Mouse (Mus musculus) stomach, postnatal 0 days (tissue): ENCODE data around the gene Rbm17. TPM values are rescaled to one million over a fixed set of nuclear protein-coding genes. Genes with fewer than 3 reads are reported as not detected.

Experiments
- ATAC-seq: fragments of 200-750 bp; cut with Nextera tagmentation; 2 replicates; pipeline ENCODE4 v1.8.0; 2017; ENCODE audit not compliant: low FRiP score, low TSS enrichment
- DNase-seq: peaks from one replicate; pipeline ENCODE4 v3.0.0-alpha.2; 2016; ENCODE audit warnings: low spot score
- H3K27ac ChIP-seq: fragments of 300-500 bp; sonication (generic); replicated peaks from 2 replicates; pipeline ENCODE4 v1.5.1; 2014; ENCODE audit warnings: mild to moderate bottlenecking, control low read depth
- H3K27me3 ChIP-seq: fragments of 300-500 bp; sonication (generic); 2 replicates; pipeline ENCODE4 v1.6.1; 2014; ENCODE audit warnings: low read length; ENCODE audit not compliant: control insufficient read depth, insufficient read depth
- H3K36me3 ChIP-seq: fragments of 300-500 bp; sonication (generic); 2 replicates; pipeline ENCODE4 v1.6.1; 2014; ENCODE audit warnings: low read length, mixed read lengths; ENCODE audit not compliant: control insufficient read depth, insufficient read depth
- H3K4me1 ChIP-seq: fragments of 300-500 bp; sonication (generic); replicated peaks from 2 replicates; pipeline ENCODE4 v1.6.1; 2014; ENCODE audit warnings: antibody characterized with exemption; ENCODE audit not compliant: control insufficient read depth, insufficient read depth
- H3K4me2 ChIP-seq: fragments of 300-500 bp; sonication (generic); replicated peaks from 2 replicates; pipeline ENCODE4 v1.6.1; 2014; ENCODE audit warnings: low read depth, mild to moderate bottlenecking, control low read depth, moderate library complexity
- H3K4me3 ChIP-seq: fragments of 300-500 bp; sonication (generic); 2 replicates; pipeline ENCODE4 v1.5.1; 2014; ENCODE audit warnings: low read depth, low read length, control low read depth
- H3K9ac ChIP-seq: fragments of 300-500 bp; sonication (generic); 2 replicates; pipeline ENCODE4 v1.6.1; 2014; ENCODE audit warnings: mild to moderate bottlenecking, low read length, control low read depth, mixed read lengths
- H3K9me3 ChIP-seq: fragments of 300-500 bp; sonication (generic); 2 replicates; pipeline ENCODE4 v1.6.1; 2016; ENCODE audit warnings: low read length; ENCODE audit not compliant: control insufficient read depth
- CTCF ChIP-seq: IDR thresholded peaks from 2 replicates; pipeline ENCODE4 v1.5.1; 2016; ENCODE audit warnings: antibody characterized with exemption, low read depth, mild to moderate bottlenecking, moderate library complexity
- EP300 ChIP-seq: optimal IDR thresholded peaks from 2 replicates; pipeline ENCODE3; 2016; ENCODE audit warnings: antibody characterized with exemption
- WGBS: fragments of 180-500 bp; shearing (Covaris S2); extraction: QIAGEN DNeasy Blood & Tissue Kit; methylation state at CpG from one replicate; pipeline ENCODE4 v1.1.7; 2014; 5-methylcytosine and 5-hydroxymethylcytosine counted together
- polyA plus RNA-seq: library from polyadenylated mRNA; unstranded; fragments of >200 nt; fragmentation: Nextera tagmentation; extraction: Ambion mirVana; gene quantifications from 2 replicates; pipeline ENCODE4 v1.2.1, GENCODE M21; 2015

Rbm17 gene
- polyA plus RNA-seq, 1 experiment from 2014 or later: 62.2 TPM

DNA sequence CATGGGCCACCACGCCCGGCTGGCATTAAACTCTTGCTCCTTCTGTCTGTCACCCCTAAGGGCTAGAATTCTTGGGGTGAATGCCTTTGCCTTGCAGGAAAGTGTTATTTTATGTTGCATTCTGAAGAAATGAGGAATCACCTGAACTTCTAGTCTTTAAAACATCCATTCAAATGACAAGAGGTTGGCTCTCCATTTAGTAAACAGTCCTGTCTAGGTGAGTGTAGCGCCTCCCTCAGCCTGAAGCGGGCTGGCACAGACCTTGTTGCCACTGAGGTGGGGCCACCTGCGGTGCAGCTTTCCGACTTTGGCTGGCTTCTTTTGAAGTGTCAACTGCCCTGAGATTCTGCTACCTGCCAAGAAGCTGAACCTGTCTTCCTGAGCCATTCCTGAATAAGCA, 48.6 kb downstream of the Rbm17 start:
- TF ChIP-seq EP300: no peak
- TF ChIP-seq CTCF: no peak
- H3K4me1 ChIP-seq: peaks cover 5% of the 10 kb centered on the region; the same call in 1 of the 2 replicates
- H3K9ac ChIP-seq: no peak overlapping the region
- H3K9me3 ChIP-seq: no peaks in the 10 kb centered on the region
- ATAC-seq: no peak
- H3K36me3 ChIP-seq: no peaks in the 10 kb centered on the region
- WGBS: 72% methylated on average over 6 of the region's 6 CpGs
- no peak overlapping the region for H3K4me3 ChIP-seq
- no peak overlapping the region for H3K27ac ChIP-seq
- DNase-seq: no peak
- H3K4me2 ChIP-seq: no peak overlapping the region
- H3K27me3 ChIP-seq: no peaks in the 10 kb centered on the region

DNA sequence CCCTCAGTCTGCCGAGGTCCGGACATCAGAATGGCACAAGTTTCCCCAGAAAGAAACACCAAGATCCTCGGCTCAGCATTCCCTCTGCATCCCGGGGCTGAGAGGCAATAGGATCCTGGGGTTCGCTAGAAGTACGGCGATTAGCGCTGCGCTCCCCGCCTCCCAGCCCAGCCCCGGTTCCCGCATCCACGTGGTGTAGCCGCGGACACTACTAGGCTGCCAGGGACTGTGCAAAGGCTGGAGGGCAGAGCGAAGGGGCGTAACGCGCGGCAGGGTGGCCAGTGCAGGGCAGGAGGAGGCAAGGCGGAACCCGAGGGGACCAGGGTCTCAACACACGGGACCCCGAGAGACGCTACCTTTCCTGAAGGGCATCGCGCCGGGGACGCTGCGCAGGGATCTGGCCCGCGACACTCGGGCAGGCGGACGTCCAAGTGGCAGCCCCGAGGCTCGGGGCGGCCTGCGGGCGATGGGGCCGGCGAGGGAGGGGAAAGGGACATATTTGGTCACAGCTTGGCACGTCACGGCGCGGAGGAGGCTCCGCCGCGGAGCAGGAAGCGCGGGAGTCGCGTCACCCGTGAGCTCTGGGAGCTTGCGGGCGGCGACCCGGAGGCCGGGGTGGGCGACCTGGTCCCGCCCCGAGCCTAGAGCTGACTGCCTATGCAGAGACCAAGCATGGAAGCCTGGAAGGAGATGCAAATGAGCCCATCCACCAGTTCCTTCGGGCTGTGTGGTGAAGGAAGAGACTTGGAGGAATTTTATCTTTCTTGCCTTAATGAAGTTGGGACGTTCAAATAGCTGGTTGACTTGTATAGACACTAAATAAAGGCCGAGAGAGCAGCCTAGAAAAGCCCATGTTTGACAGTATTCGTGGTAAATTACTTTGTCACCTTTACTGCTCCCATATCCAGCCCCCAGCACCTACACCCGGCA, 50.2 kb downstream of the Rbm17 start, which contains the start of gene Pfkfb3:
Gene Pfkfb3, minus strand, starts transcription at position 607 of the 930 bp plus-strand sequence.
- Histone ChIP-seq H3K27ac (no peak within 1 kb of the TSS), H3K4me1 (peaks cover 5% of the 10 kb centered on the region; the same call in 1 of the 2 replicates), H3K9ac (peak within 1 kb of the TSS; percentile 63), H3K36me3 (no peaks in the 10 kb centered on the region), H3K27me3 (no peaks in the 10 kb centered on the region), H3K4me2 (peak within 1 kb of the TSS; percentile 99), H3K4me3 (peak within 1 kb of the TSS; percentile 57), H3K9me3 (no peaks in the 10 kb centered on the region)
- ATAC-seq: peak; percentile 82
- TF ChIP-seq CTCF: no peak
- TF ChIP-seq EP300: no peak
- peak; percentile 74 for DNase-seq
- 2% methylated on average over 67 of the region's 67 CpGs for WGBS

DNA sequence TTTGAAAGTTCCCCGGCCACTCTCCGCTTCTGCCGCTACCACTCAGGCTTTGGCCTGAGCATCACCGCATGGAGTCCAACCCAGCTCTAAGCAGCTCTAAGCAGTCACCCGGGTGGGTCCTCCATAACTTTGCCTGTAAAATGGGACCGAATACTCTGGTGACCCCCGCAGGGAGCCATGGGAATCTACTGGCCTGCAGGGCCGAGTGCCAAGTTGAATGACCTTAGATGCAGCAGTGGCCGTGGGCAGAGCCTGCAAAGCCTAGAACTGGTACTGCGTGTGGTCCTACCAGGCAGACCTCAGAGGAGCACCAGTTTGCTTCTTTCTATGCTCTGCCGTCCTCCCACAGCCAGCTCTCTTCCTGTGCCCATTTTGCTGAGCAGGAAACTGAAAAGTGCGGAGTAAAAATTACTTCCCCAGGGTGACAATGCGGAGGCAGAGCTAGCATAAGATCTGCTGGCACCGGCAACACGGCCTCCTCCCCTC, 50.9 kb downstream of the Rbm17 start:
- H3K4me2 ChIP-seq: peak overlapping the region; percentile 99
- ATAC-seq (peak; percentile 35; the same call in 1 of the 2 replicates), DNase-seq (no peak)
- no peak for TF ChIP-seq EP300
- no peak for TF ChIP-seq CTCF
- peak overlapping the region; percentile 63 for H3K9ac ChIP-seq
- no peaks in the 10 kb centered on the region for H3K27me3 ChIP-seq
- no peaks in the 10 kb centered on the region for H3K9me3 ChIP-seq
- 13% methylated on average over 15 of the region's 15 CpGs for WGBS
- no peaks in the 10 kb centered on the region for H3K36me3 ChIP-seq
- peak overlapping the region; percentile 57 for H3K4me3 ChIP-seq
- H3K27ac ChIP-seq: no peak overlapping the region
- peaks cover 5% of the 10 kb centered on the region; the same call in 1 of the 2 replicates for H3K4me1 ChIP-seq

DNA sequence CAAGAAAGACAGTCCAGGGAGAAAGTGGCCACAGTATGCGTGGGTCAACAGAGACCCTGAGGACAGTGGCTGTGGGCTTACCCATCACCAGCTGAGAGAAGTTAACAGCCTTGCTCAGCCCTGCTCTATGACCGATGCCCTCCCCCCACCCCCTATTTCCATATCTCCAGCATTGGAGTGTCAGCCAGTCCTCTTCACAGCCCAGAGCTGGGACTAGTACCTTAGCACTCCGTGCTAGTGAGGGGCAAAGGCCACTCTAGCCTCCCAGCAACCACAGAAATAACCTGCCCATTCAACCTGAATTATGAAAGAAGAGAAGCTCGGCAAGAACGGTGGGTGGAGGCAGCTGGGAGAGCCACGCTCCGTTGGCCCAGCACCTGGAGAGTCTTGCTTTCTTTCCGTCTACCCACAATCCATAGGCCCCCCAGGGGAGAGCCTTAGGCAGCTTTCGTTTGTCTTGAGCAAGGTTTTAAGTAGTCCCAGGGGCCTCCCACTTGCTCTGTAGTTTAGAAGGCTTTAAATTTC, 51.6 kb downstream of the Rbm17 start:
- 28% methylated on average over 9 of the region's 9 CpGs for WGBS
- ATAC-seq: no peak
- peak overlapping the region; percentile 99; the same call in 1 of the 2 replicates for H3K4me2 ChIP-seq

DNA sequence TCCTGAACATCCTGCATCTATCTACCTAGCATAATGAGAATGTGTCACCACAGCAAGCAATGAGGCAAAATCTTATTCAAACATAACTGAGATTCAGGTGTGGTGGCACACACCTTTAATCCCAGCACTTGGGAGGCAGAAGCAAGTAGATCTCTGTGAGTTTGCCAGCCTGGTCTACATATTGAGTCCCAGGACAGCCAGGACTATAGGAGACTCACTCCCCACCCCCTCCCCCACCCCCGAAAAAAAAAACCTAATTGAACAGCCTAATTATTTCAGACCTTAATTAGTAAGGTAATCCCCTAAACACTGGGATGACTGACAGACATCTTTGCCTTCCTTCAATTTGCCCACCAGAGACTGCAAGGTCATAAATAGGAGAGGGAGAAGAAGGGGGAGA, 52.2 kb downstream of the Rbm17 start:
- TF ChIP-seq CTCF (no peak), EP300 (no peak)
- peaks cover 5% of the 10 kb centered on the region; the same call in 1 of the 2 replicates for H3K4me1 ChIP-seq
- no peaks in the 10 kb centered on the region for H3K27me3 ChIP-seq
- DNase-seq: no peak
- ATAC-seq: no peak
- no peak overlapping the region for H3K4me2 ChIP-seq
- no peak overlapping the region for H3K27ac ChIP-seq
- whole genome bisulfite sequencing: 38% methylated on average over 1 of the region's 1 CpGs
- no peak overlapping the region for H3K4me3 ChIP-seq
- H3K9ac ChIP-seq: no peak overlapping the region
- no peaks in the 10 kb centered on the region for H3K9me3 ChIP-seq
- no peaks in the 10 kb centered on the region for H3K36me3 ChIP-seq

More for the DNA sequence above, 51.6 kb downstream of the Rbm17 start:
- Histone ChIP-seq H3K36me3 (no peaks in the 10 kb centered on the region), H3K27me3 (no peaks in the 10 kb centered on the region), H3K27ac (no peak overlapping the region), H3K4me1 (peaks cover 5% of the 10 kb centered on the region; the same call in 1 of the 2 replicates), H3K9ac (no peak overlapping the region), H3K9me3 (no peaks in the 10 kb centered on the region), H3K4me3 (no peak overlapping the region)
- TF ChIP-seq CTCF (no peak), EP300 (no peak)
- DNase-seq: no peak
